Mouse (Mus musculus): Measurements from ENCODE around the gene Car11. TPM values are rescaled to one million over a fixed set of nuclear protein-coding genes. Genes with fewer than 3 reads are reported as not detected.
A peak's percentile ranks its signal among the peaks of the same experiment; 100 is the strongest.
"Not testable (repeated sequence)": the region's sequence is repeated elsewhere in the genome, so short reads cannot be mapped to it uniquely, and the experiment has no call there.

Gene Car11
- 1.1 and 3.5 TPM in 2 replicates for polyA plus RNA-seq (2012; ENCODE audit: insufficient read depth, low replicate concordance)

DNA sequence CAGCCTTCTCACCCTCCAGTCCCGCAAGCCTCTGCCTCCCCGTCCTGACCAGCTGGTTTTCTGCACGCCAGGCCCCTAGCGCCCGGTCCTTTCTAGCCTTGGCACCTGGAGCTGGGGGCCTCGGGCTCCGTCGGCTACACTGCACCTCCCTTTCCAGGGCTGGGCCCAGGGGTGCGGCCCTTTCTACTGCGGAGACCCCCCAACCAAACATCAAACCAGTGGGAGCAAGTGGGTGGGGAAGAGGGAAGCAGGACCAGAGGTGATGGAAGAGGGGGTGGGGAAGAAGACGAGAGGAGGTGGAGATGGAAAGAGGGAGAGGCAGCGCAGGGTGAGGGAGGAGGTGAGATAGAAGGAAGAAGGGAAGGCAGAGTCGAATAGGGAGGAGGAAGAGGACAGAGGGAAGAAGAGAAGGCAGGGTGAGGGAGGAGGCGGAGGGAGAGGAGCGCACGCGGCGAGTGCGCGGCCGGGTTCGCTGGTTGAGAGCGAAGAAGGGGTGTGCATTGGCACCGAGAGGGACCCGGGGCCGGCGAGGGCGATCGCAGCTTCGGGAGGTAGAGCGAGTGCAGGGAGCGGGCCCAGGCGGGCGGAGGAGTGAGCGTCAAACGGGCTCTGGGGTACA is at the start of gene Car11:
Gene Car11 (plus strand): TSS at position 321 of the 619 bp plus-strand sequence.
- Histone ChIP-seq H3K4me1 (peaks cover 55% of the 10 kb centered on the region), H3K36me3 (replicated peaks; ENCODE audit: low read length) (no peaks in the 10 kb centered on the region), H3K27me3 (replicated peaks) (peaks cover 28% of the 10 kb centered on the region), H3K4me3 (replicated peaks) (peak within 1 kb of the TSS; percentile 91), H3K9me3 (no peaks in the 10 kb centered on the region)
- TF ChIP-seq GATA1 (IDR thresholded peaks at IDR 0.05; ENCODE audit: borderline replicate concordance, low read length) (no peak), FLI1 (IDR thresholded peaks at IDR 0.05; ENCODE audit: low read length) (no peak)

DNA sequence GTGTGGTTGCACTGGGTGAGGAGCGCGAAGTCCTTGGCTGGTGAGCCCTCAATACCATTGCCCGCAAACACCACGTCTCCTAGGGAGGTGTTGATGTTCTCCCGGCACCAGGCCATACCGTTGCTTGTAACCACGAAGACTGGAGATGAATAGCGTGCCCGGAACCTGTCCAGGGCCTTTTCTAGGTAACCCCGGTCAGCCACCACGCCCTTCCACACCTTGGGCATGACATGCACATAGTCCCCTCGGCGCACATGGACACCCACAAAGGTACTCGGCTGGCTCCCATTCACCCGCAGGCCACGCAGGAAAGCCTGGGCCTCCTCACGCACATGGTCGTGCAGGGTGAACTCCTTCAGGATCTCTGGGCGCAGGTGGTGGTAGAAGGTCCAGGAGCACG is 49.2 kb upstream of the Car11 start:
- H3K4me3 ChIP-seq (replicated peaks); H3K36me3 ChIP-seq (replicated peaks; ENCODE audit: low read length); H3K9me3 ChIP-seq: not testable (repeated sequence)
- H3K4me1 ChIP-seq = peaks cover 11% of the 10 kb centered on the region; the same call in 1 of the 2 replicates
- peaks cover 45% of the 10 kb centered on the region for H3K27me3 ChIP-seq (replicated peaks)

DNA sequence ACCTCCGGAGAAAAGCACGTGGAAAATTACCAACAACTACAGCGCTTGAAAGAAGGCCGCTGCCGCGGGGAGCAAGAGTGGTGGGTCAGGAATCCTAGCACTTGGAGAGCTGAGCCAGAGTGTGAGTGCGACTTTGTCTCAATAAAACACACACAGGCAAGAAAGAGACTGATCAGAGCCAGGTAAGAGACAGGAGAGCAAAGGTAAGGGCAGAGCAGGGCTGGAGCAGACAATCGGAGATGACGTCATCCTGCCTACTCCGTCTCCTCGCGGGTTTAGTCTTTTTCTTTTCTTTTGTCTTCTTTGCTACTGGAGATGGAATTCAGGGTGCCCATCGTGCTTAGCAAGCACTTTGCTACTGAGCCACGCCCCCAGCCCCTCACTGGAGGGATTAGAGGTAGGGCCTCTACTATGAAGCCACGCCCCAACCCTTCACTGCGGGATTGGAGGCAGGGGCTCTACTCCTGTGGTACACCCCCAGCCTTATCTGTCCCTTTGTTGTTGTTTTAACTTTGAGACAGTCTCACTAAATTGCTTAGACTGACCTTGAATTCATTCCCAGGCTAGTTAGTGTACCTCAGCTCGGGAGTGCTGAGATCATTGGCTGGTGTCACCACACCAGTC is 45.1 kb upstream of the Car11 start:
- Histone ChIP-seq H3K4me3 (replicated peaks) (no peak overlapping the region), H3K27me3 (replicated peaks) (peaks cover 28% of the 10 kb centered on the region), H3K36me3 (replicated peaks; ENCODE audit: low read length) (no peaks in the 10 kb centered on the region), H3K9me3 (peaks cover 9% of the 10 kb centered on the region), H3K4me1 (peaks cover 5% of the 10 kb centered on the region; the same call in 1 of the 2 replicates)
- TF ChIP-seq GATA1 (IDR thresholded peaks at IDR 0.05; ENCODE audit: borderline replicate concordance, low read length) (no peak), FLI1 (IDR thresholded peaks at IDR 0.05; ENCODE audit: low read length) (no peak)

DNA sequence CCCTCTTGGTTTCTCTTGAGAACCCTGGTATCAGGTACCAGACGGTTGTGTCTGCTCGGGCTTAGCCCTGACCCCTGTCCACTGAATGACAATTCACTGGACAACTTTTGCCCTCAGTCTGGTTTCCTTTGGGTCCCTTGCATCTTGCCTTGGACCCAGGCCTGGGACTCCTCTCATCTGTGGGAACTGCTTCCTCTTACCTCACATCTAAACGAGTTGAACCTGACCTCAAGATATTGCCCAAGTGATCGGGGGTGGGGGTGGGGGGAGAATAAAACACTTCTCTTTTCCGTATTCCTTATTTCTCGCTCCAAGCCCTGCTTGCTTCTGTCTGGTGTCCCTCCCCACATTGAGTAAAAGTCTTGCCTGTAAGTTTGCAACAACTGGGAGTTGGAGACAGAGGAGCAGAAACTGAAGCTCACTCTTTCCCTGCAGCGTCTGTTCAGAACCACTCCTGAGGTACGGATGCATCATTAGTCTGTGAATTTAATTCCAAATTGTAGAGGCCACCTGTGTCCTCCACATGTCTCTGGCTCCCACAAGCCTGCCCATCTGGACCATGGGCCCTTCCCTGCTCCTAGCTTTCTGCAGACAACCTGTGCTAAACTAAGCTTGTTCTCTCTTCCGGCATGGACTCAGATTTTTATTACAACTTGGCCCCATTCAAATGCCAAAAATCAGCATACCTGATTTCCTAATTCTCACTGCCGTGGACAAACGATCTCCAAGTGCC is 38.7 kb upstream of the Car11 start:
- H3K4me1 ChIP-seq = peaks cover 16% of the 10 kb centered on the region
- no peak overlapping the region for H3K4me3 ChIP-seq (replicated peaks)
- no peak for TF ChIP-seq FLI1 (IDR thresholded peaks at IDR 0.05; ENCODE audit: low read length)
- no peak for TF ChIP-seq GATA1 (IDR thresholded peaks at IDR 0.05; ENCODE audit: borderline replicate concordance, low read length)
- H3K36me3 ChIP-seq (replicated peaks; ENCODE audit: low read length) = no peaks in the 10 kb centered on the region
- peaks cover 9% of the 10 kb centered on the region for H3K9me3 ChIP-seq
- peaks cover 30% of the 10 kb centered on the region for H3K27me3 ChIP-seq (replicated peaks)

DNA sequence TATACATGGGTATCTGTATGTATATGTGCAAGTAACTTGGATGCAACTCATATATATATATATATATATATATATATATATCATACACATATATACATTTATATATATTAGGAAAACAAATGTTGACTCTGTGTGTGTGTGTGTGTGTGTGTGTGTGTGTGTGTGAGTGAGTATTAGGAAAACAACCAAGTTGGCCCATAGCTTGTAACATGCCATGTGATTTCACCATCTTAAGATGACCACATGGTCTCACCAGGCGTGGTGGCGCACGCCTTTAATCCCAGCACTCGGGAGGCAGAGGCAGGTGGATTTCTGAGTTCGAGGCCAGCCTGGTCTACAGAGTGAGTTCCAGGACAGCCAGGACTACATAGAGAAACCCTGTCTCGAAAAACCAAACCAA is 37.9 kb upstream of the Car11 start:
- H3K4me3 ChIP-seq (replicated peaks); H3K36me3 ChIP-seq (replicated peaks; ENCODE audit: low read length): not testable (repeated sequence)
- H3K4me1 ChIP-seq = peaks cover 16% of the 10 kb centered on the region

DNA sequence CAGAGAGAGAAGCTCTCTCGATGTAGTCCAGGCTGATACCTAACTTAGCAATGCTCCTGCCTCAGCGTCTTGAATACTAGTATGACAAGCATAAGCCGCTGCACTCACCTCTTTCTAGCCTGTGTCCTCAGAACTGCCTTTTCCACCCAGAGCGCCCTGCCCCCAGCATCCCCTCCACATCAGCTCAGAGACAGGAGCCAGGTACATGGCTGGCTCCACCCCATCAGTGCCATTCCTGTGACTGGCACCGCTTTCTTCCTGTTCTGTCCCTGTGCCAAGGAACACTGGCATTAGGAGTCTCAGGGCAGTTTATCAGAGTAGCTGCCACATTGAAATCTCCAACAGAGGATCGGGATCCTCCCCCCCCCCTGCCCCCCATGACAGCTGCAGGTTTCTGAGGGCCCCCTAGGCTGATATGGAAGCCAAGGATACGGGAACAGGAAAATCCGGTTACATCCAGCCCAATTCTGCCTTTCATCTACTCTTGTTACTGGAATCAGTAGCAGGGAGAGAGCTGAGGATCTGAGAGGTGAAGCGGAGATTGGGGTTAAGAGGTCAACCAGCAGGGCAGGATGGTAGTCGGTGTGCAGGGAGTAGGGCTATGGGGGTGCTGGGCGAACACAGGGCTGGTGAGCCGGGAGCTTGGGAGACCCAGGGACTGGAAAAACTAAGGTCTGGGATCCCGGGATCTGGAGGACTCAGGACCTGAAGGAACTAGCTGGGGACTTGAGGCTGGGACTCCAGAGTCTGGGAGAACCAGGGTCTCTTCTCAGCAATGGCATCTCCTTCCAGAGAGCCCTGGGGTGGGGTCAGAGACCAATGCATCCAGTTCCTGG is 34.1 kb upstream of the Car11 start:
- TF ChIP-seq FLI1 (IDR thresholded peaks at IDR 0.05; ENCODE audit: low read length) (no peak), GATA1 (IDR thresholded peaks at IDR 0.05; ENCODE audit: borderline replicate concordance, low read length) (no peak)
- Histone ChIP-seq H3K36me3 (replicated peaks; ENCODE audit: low read length) (no peaks in the 10 kb centered on the region), H3K9me3 (no peaks in the 10 kb centered on the region), H3K4me1 (peaks cover 16% of the 10 kb centered on the region), H3K4me3 (replicated peaks) (no peak overlapping the region), H3K27me3 (replicated peaks) (peaks cover 29% of the 10 kb centered on the region)

More for the DNA sequence above, 37.9 kb upstream of the Car11 start:
- peaks cover 33% of the 10 kb centered on the region for H3K27me3 ChIP-seq (replicated peaks)
- H3K9me3 ChIP-seq = not testable (repeated sequence)

DNA sequence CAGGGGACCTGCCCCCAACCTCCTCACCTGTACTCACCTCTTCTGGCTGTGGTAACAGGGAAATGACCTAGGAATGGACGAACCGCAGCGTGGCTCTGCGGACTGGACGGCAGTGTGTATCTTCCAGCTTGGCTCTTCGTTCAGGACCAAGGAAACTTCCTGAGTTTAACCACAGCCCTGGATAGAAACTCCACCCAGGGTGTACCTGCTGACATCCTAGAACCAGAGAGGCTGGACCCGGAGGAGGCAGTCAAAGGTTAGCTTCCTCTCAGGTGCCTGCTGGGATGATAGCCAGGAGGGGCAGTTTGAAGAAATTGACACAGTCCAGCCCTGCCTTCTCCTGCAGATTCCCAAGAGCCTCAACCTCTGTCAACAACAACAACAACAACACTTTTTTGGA is 33.5 kb upstream of the Car11 start, which contains the start of gene Fut2:
Gene Fut2 (minus strand): TSS at position 234 of the 400 bp plus-strand sequence.
- no peak for TF ChIP-seq GATA1 (IDR thresholded peaks at IDR 0.05; ENCODE audit: borderline replicate concordance, low read length)
- no peak for TF ChIP-seq FLI1 (IDR thresholded peaks at IDR 0.05; ENCODE audit: low read length)
- no peaks in the 10 kb centered on the region for H3K9me3 ChIP-seq
- H3K4me1 ChIP-seq = peaks cover 16% of the 10 kb centered on the region
- no peak within 1 kb of the TSS for H3K4me3 ChIP-seq (replicated peaks)
- peaks cover 28% of the 10 kb centered on the region for H3K27me3 ChIP-seq (replicated peaks)
- H3K36me3 ChIP-seq (replicated peaks; ENCODE audit: low read length) = no peaks in the 10 kb centered on the region

DNA sequence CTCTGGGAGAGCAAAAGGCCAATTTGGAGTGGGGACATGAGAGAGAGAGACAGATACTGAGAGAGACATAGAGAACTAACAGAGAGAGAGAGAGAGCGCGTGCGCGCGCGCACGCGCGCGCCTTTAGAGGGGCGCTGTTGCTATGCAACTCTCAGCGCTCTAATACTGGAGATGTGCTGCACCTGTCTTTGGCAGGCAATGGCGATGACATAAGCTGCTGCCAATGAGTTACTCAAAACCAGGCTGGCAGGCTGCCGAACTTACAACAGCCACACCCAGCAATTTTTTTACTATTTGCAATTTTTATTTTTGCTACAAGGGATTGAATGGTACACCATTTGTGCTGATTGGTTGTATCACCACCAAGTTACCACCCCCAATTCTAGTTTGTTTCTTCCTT is 31.9 kb upstream of the Car11 start:
- no peak overlapping the region for H3K4me3 ChIP-seq (replicated peaks)
- H3K4me1 ChIP-seq = peaks cover 16% of the 10 kb centered on the region
- TF ChIP-seq GATA1 (IDR thresholded peaks at IDR 0.05; ENCODE audit: borderline replicate concordance, low read length) (no peak), FLI1 (IDR thresholded peaks at IDR 0.05; ENCODE audit: low read length) (no peak)
- peaks cover 4% of the 10 kb centered on the region for H3K9me3 ChIP-seq
- H3K27me3 ChIP-seq (replicated peaks) = peaks cover 42% of the 10 kb centered on the region
- H3K36me3 ChIP-seq (replicated peaks; ENCODE audit: low read length) = no peaks in the 10 kb centered on the region

DNA sequence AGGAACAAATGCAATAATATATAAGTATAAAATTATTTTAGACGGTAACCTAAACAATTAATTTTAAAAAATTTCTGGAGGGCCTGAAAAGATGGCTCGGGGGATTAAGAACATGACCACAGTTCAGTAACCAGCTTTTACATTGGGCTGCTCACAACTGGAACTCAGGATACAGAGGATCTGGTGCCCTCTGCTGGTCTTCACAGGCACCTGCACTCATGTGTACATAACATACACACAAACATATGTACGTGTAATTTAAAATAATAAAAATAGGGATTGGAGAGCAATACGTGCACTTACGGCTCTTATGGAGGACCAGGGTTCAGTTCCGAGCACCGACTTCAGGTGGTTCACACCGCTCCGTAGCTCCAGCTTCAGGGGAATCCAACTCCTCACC is 30.7 kb upstream of the Car11 start:
- TF ChIP-seq GATA1 (IDR thresholded peaks at IDR 0.05; ENCODE audit: borderline replicate concordance, low read length) (no peak), FLI1 (IDR thresholded peaks at IDR 0.05; ENCODE audit: low read length) (no peak)
- H3K27me3 ChIP-seq (replicated peaks) = peaks cover 50% of the 10 kb centered on the region
- H3K4me1 ChIP-seq = peaks cover 6% of the 10 kb centered on the region
- H3K36me3 ChIP-seq (replicated peaks; ENCODE audit: low read length) = no peaks in the 10 kb centered on the region
- H3K9me3 ChIP-seq = peaks cover 4% of the 10 kb centered on the region
- no peak overlapping the region for H3K4me3 ChIP-seq (replicated peaks)

All from megakaryocyte, embryonic 14.5 days (primary cell).